Mouse (Mus musculus): Measurements from ENCODE around the gene Dpf2. TPM values are rescaled to one million over a fixed set of nuclear protein-coding genes. Genes with fewer than 3 reads are reported as not detected.
A peak's percentile ranks its signal among the peaks of the same experiment; 100 is the strongest.

Dpf2 gene
- polyA plus RNA-seq, 1 experiment from 2014 or later, result 155 TPM

- ATAC-seq (ENCODE audit: low read depth), result 0 out of 2 replicates have a peak, but pooled peaks have one; percentile 15
- H3K4me2 ChIP-seq (ENCODE audit: low read depth, low read length), result no peak overlapping the region
- no peak overlapping the region for H3K9ac ChIP-seq (ENCODE audit: low read length)
- no peaks in the 10 kb centered on the region for H3K9me3 ChIP-seq (ENCODE audit: control insufficient read depth, low read length)
- H3K27me3 ChIP-seq (ENCODE audit: control insufficient read depth, insufficient read depth, low read depth, low read length), result no peaks in the 10 kb centered on the region
- 86% methylated on average over 20 of the region's 20 CpGs for WGBS
- H3K4me3 ChIP-seq (ENCODE audit: low read length), result no peak overlapping the region
- no peak overlapping the region for H3K27ac ChIP-seq (ENCODE audit: low read length)
- H3K4me1 ChIP-seq (replicated peaks; ENCODE audit: control insufficient read depth, insufficient read depth, low read length), result no peaks in the 10 kb centered on the region
- peaks cover 54% of the 10 kb centered on the region for H3K36me3 ChIP-seq (ENCODE audit: control insufficient read depth, insufficient read depth, low read length)
Observed at GRCm38 (mm10) chr19:5864710-5865398, 48.0 kb downstream of the Dpf2 start.

GRCm38 (mm10) chr19:5863776-5864175, 49.0 kb downstream of the Dpf2 start:
- no peak for ATAC-seq (ENCODE audit: low read depth)
- H3K9me3 ChIP-seq (ENCODE audit: control insufficient read depth, low read length), result no peaks in the 10 kb centered on the region
- no peaks in the 10 kb centered on the region for H3K4me1 ChIP-seq (replicated peaks; ENCODE audit: control insufficient read depth, insufficient read depth, low read length)
- 93% methylated on average over 5 of the region's 5 CpGs for WGBS
- no peak overlapping the region for H3K9ac ChIP-seq (ENCODE audit: low read length)
- no peak overlapping the region for H3K4me3 ChIP-seq (ENCODE audit: low read length)
- no peaks in the 10 kb centered on the region for H3K27me3 ChIP-seq (ENCODE audit: control insufficient read depth, insufficient read depth, low read depth, low read length)
- no peak overlapping the region for H3K27ac ChIP-seq (ENCODE audit: low read length)
- peaks cover 50% of the 10 kb centered on the region for H3K36me3 ChIP-seq (ENCODE audit: control insufficient read depth, insufficient read depth, low read length)
- H3K4me2 ChIP-seq (ENCODE audit: low read depth, low read length), result no peak overlapping the region

GRCm38 (mm10) chr19:5862335-5863085, 50.3 kb downstream of the Dpf2 start:
- Histone ChIP-seq H3K27ac (ENCODE audit: low read length) (no peak overlapping the region), H3K9me3 (ENCODE audit: control insufficient read depth, low read length) (no peaks in the 10 kb centered on the region), H3K4me3 (ENCODE audit: low read length) (no peak overlapping the region), H3K9ac (ENCODE audit: low read length) (no peak overlapping the region), H3K4me1 (replicated peaks; ENCODE audit: control insufficient read depth, insufficient read depth, low read length) (no peaks in the 10 kb centered on the region), H3K4me2 (ENCODE audit: low read depth, low read length) (no peak overlapping the region), H3K36me3 (ENCODE audit: control insufficient read depth, insufficient read depth, low read length) (peaks cover 54% of the 10 kb centered on the region), H3K27me3 (ENCODE audit: control insufficient read depth, insufficient read depth, low read depth, low read length) (no peaks in the 10 kb centered on the region)
- 96% methylated on average over 14 of the region's 14 CpGs for WGBS
- ATAC-seq (ENCODE audit: low read depth), result no peak

GRCm38 (mm10) chr19:5856604-5857003, 56.2 kb downstream of the Dpf2 start:
- 89% methylated on average over 9 of the region's 9 CpGs for WGBS
- H3K36me3 ChIP-seq (ENCODE audit: control insufficient read depth, insufficient read depth, low read length), result peaks cover 47% of the 10 kb centered on the region

GRCm38 (mm10) chr19:5852035-5852722, 60.6 kb downstream of the Dpf2 start:
- Histone ChIP-seq H3K9ac (ENCODE audit: low read length) (peak overlapping the region; percentile 43; the same call in 1 of the 2 replicates), H3K27ac (ENCODE audit: low read length) (peak overlapping the region; percentile 64), H3K4me3 (ENCODE audit: low read length) (no peak overlapping the region), H3K36me3 (ENCODE audit: control insufficient read depth, insufficient read depth, low read length) (peaks cover 30% of the 10 kb centered on the region), H3K27me3 (ENCODE audit: control insufficient read depth, insufficient read depth, low read depth, low read length) (no peaks in the 10 kb centered on the region), H3K4me2 (ENCODE audit: low read depth, low read length) (no peak overlapping the region), H3K9me3 (ENCODE audit: control insufficient read depth, low read length) (0 out of 2 replicates have a peak, but pooled peaks cover 4% of the 10 kb centered on the region), H3K4me1 (replicated peaks; ENCODE audit: control insufficient read depth, insufficient read depth, low read length) (peaks cover 39% of the 10 kb centered on the region)
- 70% methylated on average over 12 of the region's 12 CpGs for WGBS
- ATAC-seq (ENCODE audit: low read depth), result no peak

More at GRCm38 (mm10) chr19:5856604-5857003, 56.2 kb downstream of the Dpf2 start:
- no peaks in the 10 kb centered on the region for H3K27me3 ChIP-seq (ENCODE audit: control insufficient read depth, insufficient read depth, low read depth, low read length)
- no peak for ATAC-seq (ENCODE audit: low read depth)
- 0 out of 2 replicates have a peak, but pooled peaks cover 4% of the 10 kb centered on the region for H3K9me3 ChIP-seq (ENCODE audit: control insufficient read depth, low read length)
- H3K4me2 ChIP-seq (ENCODE audit: low read depth, low read length), result no peak overlapping the region
- peaks cover 7% of the 10 kb centered on the region for H3K4me1 ChIP-seq (replicated peaks; ENCODE audit: control insufficient read depth, insufficient read depth, low read length)
- no peak overlapping the region for H3K4me3 ChIP-seq (ENCODE audit: low read length)
- H3K27ac ChIP-seq (ENCODE audit: low read length), result no peak overlapping the region
- H3K9ac ChIP-seq (ENCODE audit: low read length), result no peak overlapping the region

- Histone ChIP-seq H3K36me3 (ENCODE audit: control insufficient read depth, insufficient read depth, low read length) (peaks cover 30% of the 10 kb centered on the region), H3K9ac (ENCODE audit: low read length) (peak overlapping the region; percentile 24), H3K27me3 (ENCODE audit: control insufficient read depth, insufficient read depth, low read depth, low read length) (no peaks in the 10 kb centered on the region), H3K4me3 (ENCODE audit: low read length) (no peak overlapping the region), H3K27ac (ENCODE audit: low read length) (peak overlapping the region; percentile 64), H3K9me3 (ENCODE audit: control insufficient read depth, low read length) (0 out of 2 replicates have a peak, but pooled peaks cover 4% of the 10 kb centered on the region), H3K4me2 (ENCODE audit: low read depth, low read length) (no peak overlapping the region), H3K4me1 (replicated peaks; ENCODE audit: control insufficient read depth, insufficient read depth, low read length) (peaks cover 43% of the 10 kb centered on the region)
- WGBS, result 70% methylated on average over 5 of the region's 5 CpGs
- no peak for ATAC-seq (ENCODE audit: low read depth)
Observed at GRCm38 (mm10) chr19:5851481-5851971, 61.3 kb downstream of the Dpf2 start.

GRCm38 (mm10) chr19:5850860-5851259, 62.0 kb downstream of the Dpf2 start:
- Histone ChIP-seq H3K4me3 (ENCODE audit: low read length) (no peak overlapping the region), H3K9ac (ENCODE audit: low read length) (no peak overlapping the region), H3K27ac (ENCODE audit: low read length) (no peak overlapping the region), H3K4me2 (ENCODE audit: low read depth, low read length) (no peak overlapping the region), H3K36me3 (ENCODE audit: control insufficient read depth, insufficient read depth, low read length) (peaks cover 24% of the 10 kb centered on the region), H3K4me1 (replicated peaks; ENCODE audit: control insufficient read depth, insufficient read depth, low read length) (peaks cover 43% of the 10 kb centered on the region), H3K27me3 (ENCODE audit: control insufficient read depth, insufficient read depth, low read depth, low read length) (no peaks in the 10 kb centered on the region), H3K9me3 (ENCODE audit: control insufficient read depth, low read length) (0 out of 2 replicates have a peak, but pooled peaks cover 4% of the 10 kb centered on the region)
- WGBS, result 81% methylated on average over 3 of the region's 3 CpGs
- ATAC-seq (ENCODE audit: low read depth), result no peak

- WGBS, result 25% methylated on average over 11 of the region's 11 CpGs
- Histone ChIP-seq H3K4me2 (ENCODE audit: low read depth, low read length) (no peak overlapping the region), H3K4me3 (ENCODE audit: low read length) (no peak overlapping the region), H3K9me3 (ENCODE audit: control insufficient read depth, low read length) (0 out of 2 replicates have a peak, but pooled peaks cover 4% of the 10 kb centered on the region), H3K27me3 (ENCODE audit: control insufficient read depth, insufficient read depth, low read depth, low read length) (no peaks in the 10 kb centered on the region), H3K36me3 (ENCODE audit: control insufficient read depth, insufficient read depth, low read length) (peaks cover 16% of the 10 kb centered on the region), H3K9ac (ENCODE audit: low read length) (0 out of 2 replicates have a peak overlapping the region, but pooled peaks have one; percentile 21), H3K4me1 (replicated peaks; ENCODE audit: control insufficient read depth, insufficient read depth, low read length) (peaks cover 46% of the 10 kb centered on the region), H3K27ac (ENCODE audit: low read length) (peak overlapping the region; percentile 100)
- ATAC-seq (ENCODE audit: low read depth), result peak; percentile 35
Observed at GRCm38 (mm10) chr19:5849843-5850527, 62.8 kb downstream of the Dpf2 start.
